Mouse (Mus musculus) lung, postnatal 0 days (tissue): ENCODE data around the gene Ephx3. TPM values are rescaled to one million over a fixed set of nuclear protein-coding genes. Genes with fewer than 3 reads are reported as not detected.
A peak's percentile ranks its signal among the peaks of the same experiment; 100 is the strongest.

Experiments
- ATAC-seq: fragments of 200-750 bp; cut with Nextera tagmentation; 2 replicates; pipeline ENCODE4 v1.8.0; 2017; ENCODE audit warnings: moderate library complexity
- DNase-seq: peaks from one replicate; pipeline ENCODE4 v3.0.0-alpha.2; 2016; ENCODE audit warnings: low spot score
- H3K27ac ChIP-seq: fragments of 300-500 bp; sonication (generic); 2 replicates; pipeline ENCODE4 v1.5.1; 2014; ENCODE audit warnings: antibody characterized with exemption, mild to moderate bottlenecking, low read length, mixed read lengths
- H3K27me3 ChIP-seq: fragments of 300-500 bp; sonication (generic); replicated peaks from 2 replicates; pipeline ENCODE4 v1.6.1; 2014; ENCODE audit warnings: low read length, mixed read lengths; ENCODE audit not compliant: insufficient read depth
- H3K36me3 ChIP-seq: fragments of 300-500 bp; sonication (generic); 2 replicates; pipeline ENCODE4 v1.6.1; 2014; ENCODE audit warnings: low read length, mixed read lengths; ENCODE audit not compliant: insufficient read depth
- H3K4me1 ChIP-seq: fragments of 300-500 bp; sonication (generic); 2 replicates; pipeline ENCODE4 v1.6.1; 2014; ENCODE audit warnings: antibody characterized with exemption, low read depth, low read length, mixed read lengths; ENCODE audit not compliant: insufficient read depth
- H3K4me2 ChIP-seq: fragments of 300-500 bp; sonication (generic); replicated peaks from 2 replicates; pipeline ENCODE4 v1.6.1; 2014; ENCODE audit warnings: low read depth, mild to moderate bottlenecking, low read length, moderate library complexity, mixed read lengths
- H3K4me3 ChIP-seq: fragments of 300-500 bp; sonication (generic); 2 replicates; pipeline ENCODE4 v1.5.1; 2014; ENCODE audit warnings: low read depth, low read length
- H3K9ac ChIP-seq: fragments of 300-500 bp; sonication (generic); replicated peaks from 2 replicates; pipeline ENCODE4 v1.6.1; 2014; ENCODE audit warnings: low read depth, mild to moderate bottlenecking
- H3K9me3 ChIP-seq: fragments of 300-500 bp; sonication (generic); 2 replicates; pipeline ENCODE4 v1.6.1; 2016; ENCODE audit warnings: low read length, mixed read lengths
- CTCF ChIP-seq: IDR thresholded peaks from 2 replicates; pipeline ENCODE4 v1.5.1; 2016; ENCODE audit warnings: antibody characterized with exemption, mild to moderate bottlenecking
- EP300 ChIP-seq: IDR thresholded peaks from 2 replicates; pipeline ENCODE4 v1.6.1; 2016; ENCODE audit warnings: antibody characterized with exemption, mild to moderate bottlenecking, control low read depth
- WGBS: fragments of 180-500 bp; shearing (Covaris S2); extraction: QIAGEN DNeasy Blood & Tissue Kit; methylation state at CpG from one replicate; pipeline ENCODE4 v1.1.7; 2014; 5-methylcytosine and 5-hydroxymethylcytosine counted together
- polyA plus RNA-seq: library from polyadenylated mRNA; unstranded; fragments of >200 nt; fragmentation: Nextera tagmentation; extraction: Ambion mirVana; gene quantifications from 2 replicates; pipeline ENCODE4 v1.2.1, GENCODE M21; 2015

The Ephx3 gene
- polyA plus RNA-seq, 1 experiment from 2014 or later, result 0.23 TPM

GRCm38 (mm10) chr17:32166687-32167086, 22.7 kb downstream of the Ephx3 start, which contains the start of gene Notch3:
Gene Notch3, minus strand, starts transcription at chr17:32166852.
- ATAC-seq, result peak; percentile 32; the same call in 1 of the 2 replicates
- H3K27ac ChIP-seq, result peak within 1 kb of the TSS; percentile 66
- H3K4me1 ChIP-seq, result no peaks in the 10 kb centered on the region; the same call in 1 of the 2 replicates
- 2% methylated on average over 23 of the region's 39 CpGs for WGBS
- no peaks in the 10 kb centered on the region for H3K9me3 ChIP-seq
- peak within 1 kb of the TSS; percentile 95 for H3K4me2 ChIP-seq
- peaks cover 4% of the 10 kb centered on the region; the same call in 1 of the 2 replicates for H3K27me3 ChIP-seq
- H3K9ac ChIP-seq, result peak within 1 kb of the TSS; percentile 36
- no peak for TF ChIP-seq CTCF
- TF ChIP-seq EP300, result no peak
- H3K36me3 ChIP-seq, result no peaks in the 10 kb centered on the region
- H3K4me3 ChIP-seq, result peak within 1 kb of the TSS; percentile 50
- peak; percentile 67 for DNase-seq

GRCm38 (mm10) chr17:32165803-32166595, 23.4 kb downstream of the Ephx3 start:
- Histone ChIP-seq H3K4me1 (no peaks in the 10 kb centered on the region; the same call in 1 of the 2 replicates), H3K4me2 (peak overlapping the region; percentile 95), H3K4me3 (peak overlapping the region; percentile 50), H3K27me3 (peaks cover 4% of the 10 kb centered on the region; the same call in 1 of the 2 replicates), H3K9me3 (no peaks in the 10 kb centered on the region), H3K27ac (peak overlapping the region; percentile 66), H3K9ac (peak overlapping the region; percentile 36), H3K36me3 (no peaks in the 10 kb centered on the region)
- WGBS, result 2% methylated on average over 22 of the region's 43 CpGs
- TF ChIP-seq EP300, result no peak
- no peak for TF ChIP-seq CTCF
- DNase-seq (peak; percentile 72), ATAC-seq (peak; percentile 4; the same call in 1 of the 2 replicates)

- WGBS, result 9% methylated on average over 9 of the region's 9 CpGs
- DNase-seq (peak; percentile 7), ATAC-seq (no peak)
- H3K9ac ChIP-seq, result 0 out of 2 replicates have a peak overlapping the region, but pooled peaks have one; percentile 36
- H3K4me2 ChIP-seq, result peak overlapping the region; percentile 95
- H3K27me3 ChIP-seq, result peaks cover 4% of the 10 kb centered on the region; the same call in 1 of the 2 replicates
- H3K9me3 ChIP-seq, result no peaks in the 10 kb centered on the region
- no peaks in the 10 kb centered on the region for H3K36me3 ChIP-seq
- peak overlapping the region; percentile 66 for H3K27ac ChIP-seq
- no peak for TF ChIP-seq CTCF
- TF ChIP-seq EP300, result no peak
- H3K4me3 ChIP-seq, result peak overlapping the region; percentile 50
- H3K4me1 ChIP-seq, result no peaks in the 10 kb centered on the region; the same call in 1 of the 2 replicates
Measured at GRCm38 (mm10) chr17:32165266-32165802, 24.0 kb downstream of the Ephx3 start.

- H3K27ac ChIP-seq, result no peak overlapping the region
- ATAC-seq, result no peak
Measured at GRCm38 (mm10) chr17:32164780-32165179, 24.6 kb downstream of the Ephx3 start.

GRCm38 (mm10) chr17:32163910-32164650, 25.3 kb downstream of the Ephx3 start:
- no peak overlapping the region for H3K4me2 ChIP-seq
- H3K4me1 ChIP-seq, result no peaks in the 10 kb centered on the region; the same call in 1 of the 2 replicates
- 44% methylated on average over 6 of the region's 6 CpGs for WGBS
- TF ChIP-seq CTCF (no peak), EP300 (no peak)
- H3K36me3 ChIP-seq, result no peaks in the 10 kb centered on the region
- no peak overlapping the region for H3K4me3 ChIP-seq
- DNase-seq (peak; percentile 24), ATAC-seq (no peak)
- peaks cover 4% of the 10 kb centered on the region; the same call in 1 of the 2 replicates for H3K27me3 ChIP-seq
- H3K9me3 ChIP-seq, result no peaks in the 10 kb centered on the region
- H3K9ac ChIP-seq, result no peak overlapping the region
- H3K27ac ChIP-seq, result peak overlapping the region; percentile 57; the same call in 1 of the 2 replicates

More at GRCm38 (mm10) chr17:32164780-32165179, 24.6 kb downstream of the Ephx3 start:
- H3K9me3 ChIP-seq, result no peaks in the 10 kb centered on the region
- H3K4me3 ChIP-seq, result no peak overlapping the region
- no peak for TF ChIP-seq EP300
- TF ChIP-seq CTCF, result no peak
- no peak overlapping the region for H3K4me2 ChIP-seq
- no peak overlapping the region for H3K9ac ChIP-seq
- no peaks in the 10 kb centered on the region for H3K36me3 ChIP-seq
- no peak for DNase-seq
- peaks cover 4% of the 10 kb centered on the region; the same call in 1 of the 2 replicates for H3K27me3 ChIP-seq
- H3K4me1 ChIP-seq, result no peaks in the 10 kb centered on the region; the same call in 1 of the 2 replicates
